Mouse (Mus musculus) cerebellum, adult 9-11 months (tissue): ENCODE results near the gene Isg20.

ENCODE experiments used
- DNase-seq: peaks from one replicate; pipeline ENCODE4 v3.0.0; 2022

Gene Isg20

DNA sequence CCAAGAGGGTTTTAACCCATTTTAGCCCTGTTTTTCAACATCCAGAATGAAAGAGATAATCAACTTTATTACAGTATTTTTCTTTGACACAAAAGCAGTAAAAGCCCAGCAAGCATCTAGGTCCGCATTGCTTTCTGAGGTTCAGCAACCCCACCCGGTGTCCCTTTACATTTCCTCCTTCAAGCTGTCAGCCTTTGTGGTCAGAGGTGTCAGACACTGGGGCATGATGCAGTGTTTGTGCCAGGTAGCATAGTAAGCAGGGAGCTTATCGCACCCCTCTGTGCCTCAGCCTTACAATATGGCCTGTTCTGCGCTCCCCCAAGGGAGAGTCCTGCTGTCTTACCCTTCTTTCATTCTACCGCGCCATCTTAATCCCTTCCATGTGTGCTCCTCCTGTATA is 4.2 kb upstream of the Isg20 start:
- no peak for DNase-seq

DNA sequence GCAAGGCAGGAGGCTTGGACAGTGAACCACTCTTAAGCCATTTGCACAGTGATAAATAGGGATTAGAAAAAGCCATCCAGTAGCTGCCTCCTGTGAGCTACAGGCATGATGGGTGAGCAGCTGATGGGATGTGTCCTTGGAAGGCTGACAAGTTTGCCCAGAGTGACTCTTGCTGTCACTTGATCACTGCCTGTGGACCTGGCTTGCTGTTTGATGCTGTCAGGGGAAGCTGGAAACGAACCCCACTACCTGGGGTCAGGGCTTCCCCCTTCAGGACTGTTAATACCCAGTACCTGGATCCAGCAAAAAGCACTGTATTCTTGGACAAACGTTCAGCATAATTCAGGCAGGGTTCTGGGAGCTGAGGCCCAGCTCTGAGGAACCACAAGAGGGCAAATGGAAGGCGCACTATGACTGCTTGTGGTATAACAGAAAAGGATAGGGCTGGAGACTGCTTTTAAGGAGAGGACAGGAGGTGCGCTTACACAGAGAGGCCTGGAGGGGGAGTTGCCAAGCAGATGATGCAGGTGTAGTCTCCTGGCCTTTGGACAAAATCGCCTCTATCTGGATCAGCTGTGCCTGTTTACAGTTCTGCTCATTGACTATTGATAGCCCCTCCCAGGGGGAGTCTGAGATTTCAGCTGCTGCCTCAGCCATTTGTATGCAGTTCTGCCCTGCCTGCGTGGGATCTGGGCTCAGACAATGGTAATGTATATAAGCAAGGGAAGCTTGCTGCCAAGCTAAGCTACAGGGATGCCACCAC is 2.7 kb upstream of the Isg20 start:
- DNase-seq: no peak

DNA sequence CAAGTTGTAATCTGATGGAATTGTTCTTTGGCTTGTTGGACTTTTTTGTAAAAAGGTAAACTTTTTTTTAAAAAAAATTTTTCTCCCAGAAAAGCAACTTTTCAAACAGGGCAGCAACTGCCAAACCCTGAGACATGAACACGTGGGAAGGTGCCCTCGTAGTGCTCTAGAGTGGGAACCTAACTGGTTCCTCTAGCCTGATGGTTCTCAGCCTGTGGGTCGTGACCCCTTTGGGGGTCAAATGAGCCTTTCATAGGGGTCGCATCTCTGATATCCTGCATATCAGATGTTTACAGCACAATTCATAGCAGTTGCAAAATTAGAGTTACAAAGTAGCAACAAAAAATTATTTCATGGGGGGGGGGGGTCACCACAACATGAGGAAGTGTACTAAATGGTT is 2.0 kb upstream of the Isg20 start:
- no peak for DNase-seq

DNA sequence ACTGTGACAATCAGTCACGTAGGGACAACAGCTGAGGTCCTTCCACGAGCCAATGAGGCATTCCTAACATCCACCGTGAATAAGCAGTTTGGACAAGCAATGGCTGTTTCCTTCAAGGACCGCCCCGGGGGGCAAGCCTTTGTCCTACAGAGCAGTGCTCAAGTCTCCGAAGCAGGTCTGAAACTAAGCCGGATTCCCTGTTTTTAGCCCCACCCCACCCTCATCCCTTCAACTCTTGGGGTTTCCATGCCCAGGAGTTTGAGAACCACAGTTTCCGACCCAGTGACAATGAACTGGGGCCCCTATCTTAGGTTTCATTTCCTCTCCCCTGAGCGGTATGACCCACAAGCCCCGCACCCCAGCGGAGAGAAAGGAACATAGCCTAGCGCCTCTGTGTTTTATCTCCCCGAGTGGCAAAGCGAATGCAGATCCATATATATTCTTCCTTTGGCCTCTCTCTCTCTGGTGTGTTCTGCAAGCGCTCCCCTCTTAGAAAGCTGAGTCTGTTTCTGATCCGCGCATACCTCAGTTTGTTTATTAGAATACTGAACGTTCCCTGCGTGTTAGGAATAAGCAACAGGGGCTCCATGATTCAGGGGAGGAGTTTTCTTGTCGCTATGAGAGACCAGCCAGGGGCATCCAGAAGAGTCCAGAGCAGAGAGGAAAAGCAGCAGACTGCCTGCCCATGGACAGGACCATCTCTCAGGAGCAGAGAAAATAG is 811 bp upstream of the Isg20 start:
- no peak for DNase-seq

DNA sequence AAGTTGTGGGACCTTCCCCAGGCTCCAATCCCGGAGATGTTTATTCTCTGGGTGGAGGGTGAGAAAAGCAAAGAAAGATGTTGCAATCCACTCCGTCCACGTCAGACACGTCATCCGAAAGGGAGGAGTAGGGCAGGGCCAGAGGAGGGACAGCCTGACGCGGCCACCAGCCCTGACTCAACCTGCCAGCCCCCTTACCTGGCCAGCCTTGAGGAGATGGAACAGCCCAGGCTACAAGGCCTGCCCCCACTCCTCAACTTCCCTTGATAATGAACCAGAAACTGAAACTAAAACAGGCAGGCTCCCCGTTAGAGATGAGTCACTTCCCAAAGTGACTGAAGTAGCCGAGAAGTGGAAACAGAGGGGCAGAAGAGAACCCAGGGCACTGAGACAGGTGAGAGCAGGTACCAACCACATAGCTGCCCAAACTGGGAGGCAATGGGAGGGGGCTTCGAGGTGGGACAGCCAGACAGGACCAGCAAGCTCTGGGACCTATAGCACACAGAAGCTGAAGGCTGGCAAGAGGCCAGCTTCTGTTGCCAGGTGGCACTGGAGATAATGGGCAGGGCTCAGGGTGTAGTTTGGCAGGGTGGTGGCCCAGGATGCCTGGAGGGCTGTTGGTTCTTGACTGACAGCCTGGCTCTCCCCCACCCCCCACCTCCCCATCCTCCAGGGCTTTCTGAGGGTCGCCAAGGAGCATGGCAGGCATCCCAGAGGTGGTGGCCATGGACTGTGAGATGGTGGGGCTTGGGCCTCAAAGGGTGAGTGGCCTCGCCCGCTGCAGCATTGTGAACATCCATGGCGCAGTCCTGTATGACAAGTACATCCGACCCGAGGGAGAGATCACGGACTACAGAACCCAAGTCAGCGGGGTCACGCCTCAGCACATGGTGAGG is 673 bp downstream of the Isg20 start:
- DNase-seq: no peak

DNA sequence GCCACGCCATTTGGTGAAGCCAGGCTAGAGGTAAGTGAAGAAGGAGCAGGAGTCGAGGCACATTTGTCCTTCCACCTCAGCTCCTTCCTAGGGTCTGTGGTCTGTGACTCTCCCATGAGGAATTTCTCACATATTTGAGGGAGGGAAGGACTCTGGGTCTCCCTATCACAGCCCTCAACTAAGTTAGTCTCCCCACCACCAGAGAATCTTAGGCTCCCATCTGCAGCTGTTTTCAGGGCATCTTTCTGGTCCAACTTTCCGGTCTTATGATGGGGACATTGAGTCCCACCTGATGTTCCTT is 1.3 kb downstream of the Isg20 start:
- DNase-seq: no peak

DNA sequence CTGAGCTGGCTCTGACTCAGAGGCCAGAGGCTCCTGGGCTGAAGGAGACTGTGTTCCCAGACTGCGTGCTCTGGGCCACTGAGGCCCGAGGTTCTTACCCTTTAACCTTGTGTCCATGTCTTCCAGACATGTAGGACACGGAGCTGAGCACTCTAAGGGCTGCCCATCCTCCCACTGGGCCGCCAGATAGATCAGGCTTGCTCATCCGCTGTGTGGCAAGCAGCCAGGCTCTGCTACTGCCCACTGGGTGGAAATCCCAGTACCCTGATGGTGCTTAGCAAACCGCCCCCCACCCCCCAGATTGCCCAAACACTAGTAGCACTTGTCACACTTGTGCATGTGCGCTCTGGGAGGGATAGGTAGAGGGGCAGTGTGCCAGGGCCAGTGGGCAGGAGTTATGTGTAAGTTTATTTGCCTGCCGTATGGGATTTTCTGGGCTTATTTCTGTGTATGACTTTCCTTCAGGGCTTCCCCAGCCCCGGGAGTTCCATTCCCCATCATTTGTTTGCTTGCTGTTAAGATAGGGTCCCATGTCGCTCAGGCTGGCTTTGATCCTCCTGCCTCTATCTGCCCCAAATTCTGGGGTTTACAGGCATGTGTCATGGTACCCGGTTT is 1.8 kb downstream of the Isg20 start:
- DNase-seq: no peak

DNA sequence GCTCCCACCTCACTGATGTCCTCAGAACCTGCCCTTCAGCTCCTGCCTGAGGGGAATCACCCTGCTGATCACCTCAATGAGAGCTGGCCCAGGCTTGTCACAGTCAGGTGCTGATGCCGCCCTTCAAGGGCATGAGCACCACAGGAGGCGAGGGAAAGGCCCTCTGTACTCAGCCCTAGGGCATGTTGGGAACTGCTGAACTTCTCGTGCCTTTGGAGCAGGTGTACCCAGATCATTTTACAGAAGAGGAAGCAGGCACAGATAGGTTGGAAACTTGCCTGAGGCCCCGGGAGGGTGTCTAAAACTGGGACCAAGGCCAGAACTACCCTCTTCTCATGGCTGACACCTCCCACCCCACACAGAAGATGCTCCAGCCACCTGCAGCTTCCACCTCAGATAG is 5.5 kb downstream of the Isg20 start:
- no peak for DNase-seq

DNA sequence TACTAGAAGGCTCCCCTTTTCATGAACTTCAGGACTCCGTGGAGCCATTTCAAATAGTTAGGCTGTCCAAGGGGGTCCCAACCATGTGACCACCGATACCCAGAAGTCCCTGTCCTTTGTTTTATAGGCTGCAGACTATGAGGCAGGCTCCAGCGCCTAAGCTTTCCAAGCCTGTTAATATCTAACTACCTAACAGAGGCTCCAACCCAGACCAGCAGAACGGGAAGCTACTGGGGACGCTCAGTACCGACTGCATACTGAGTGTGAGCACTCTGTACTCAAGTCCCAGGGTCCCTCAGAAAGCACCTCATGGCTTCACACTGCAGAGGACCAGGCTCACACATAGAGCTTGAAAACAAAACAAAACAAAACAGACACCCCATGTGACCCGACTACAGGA is 9.3 kb downstream of the Isg20 start:
- no peak for DNase-seq

DNA sequence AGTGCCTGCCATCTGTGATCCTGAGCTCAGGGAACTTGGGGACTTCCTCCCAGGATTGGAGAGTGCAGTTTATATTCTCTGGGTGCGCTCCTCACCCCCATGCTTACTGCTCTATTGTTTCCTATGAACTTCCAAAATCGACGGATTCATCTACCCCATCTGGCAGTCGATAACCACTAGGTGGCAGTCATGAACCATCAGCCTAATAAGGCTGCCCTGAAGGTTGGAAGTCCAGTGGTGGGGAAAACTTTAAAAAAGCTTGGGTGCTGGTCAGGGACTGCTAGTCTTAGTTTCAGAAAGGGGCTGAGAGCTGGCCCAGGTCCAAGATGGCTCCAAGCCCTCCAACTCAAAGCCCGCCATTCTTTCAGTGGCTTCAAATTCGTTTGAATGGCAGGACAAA is 11.1 kb downstream of the Isg20 start:
- DNase-seq: no peak

DNA sequence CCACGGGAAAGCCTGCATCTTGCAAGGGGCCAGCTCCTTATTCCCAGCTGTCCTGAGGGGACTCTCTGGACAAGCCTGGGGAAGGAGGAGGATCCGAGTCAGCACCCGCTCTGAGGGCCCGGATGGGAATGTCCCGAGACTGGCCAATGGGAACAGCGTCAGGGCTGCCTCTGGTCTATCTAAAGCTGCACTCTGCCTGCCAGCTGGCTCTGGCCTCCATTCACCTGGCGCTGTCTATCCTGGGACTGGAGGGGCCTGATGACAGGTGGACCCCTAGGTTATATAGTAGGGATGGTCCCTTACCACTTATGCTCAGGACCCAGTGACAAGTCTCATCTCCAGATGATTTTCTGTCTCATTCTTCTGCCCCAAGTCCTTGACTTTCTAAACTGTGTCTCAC is 11.6 kb downstream of the Isg20 start:
- no peak for DNase-seq

DNA sequence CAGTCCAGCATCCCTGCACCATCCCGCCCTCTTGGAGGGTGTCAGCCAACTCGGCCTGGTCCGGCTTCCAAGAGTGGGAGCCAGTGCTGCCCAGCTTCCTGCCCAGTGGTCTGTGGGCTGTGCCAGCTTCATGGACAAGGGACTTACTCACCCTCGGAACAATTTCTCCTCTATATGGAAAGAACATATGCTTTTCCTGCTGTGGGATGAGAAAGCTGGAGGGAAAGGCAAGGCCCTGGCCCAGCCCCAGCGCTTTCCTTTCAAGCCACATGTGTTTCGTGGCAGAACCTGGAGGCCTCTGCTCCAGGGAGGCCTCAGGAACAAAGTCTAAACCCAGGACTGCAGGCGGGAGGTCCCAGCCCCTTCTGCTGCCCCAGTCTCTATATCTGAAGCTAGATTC is 12.5 kb downstream of the Isg20 start:
- DNase-seq: no peak

DNA sequence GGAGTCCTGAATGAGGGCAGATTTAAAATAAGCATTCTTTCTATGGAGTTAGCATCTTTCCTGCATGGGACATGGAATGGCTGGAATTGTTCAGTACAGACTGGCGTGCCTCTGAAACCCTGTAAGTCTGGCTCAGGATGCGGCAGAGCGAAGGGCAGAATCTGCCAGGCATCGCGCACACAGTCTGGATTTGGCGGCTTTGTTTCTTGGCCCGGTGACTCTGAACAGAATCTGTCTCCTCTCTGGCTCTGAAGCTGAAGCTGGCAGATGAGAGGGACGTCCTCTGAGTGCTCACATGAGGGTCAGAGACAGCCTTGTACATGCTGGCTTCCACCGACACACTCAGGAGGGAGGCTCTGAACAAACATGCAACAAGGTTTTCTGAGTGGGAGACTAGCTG is 12.9 kb downstream of the Isg20 start:
- DNase-seq: no peak

DNA sequence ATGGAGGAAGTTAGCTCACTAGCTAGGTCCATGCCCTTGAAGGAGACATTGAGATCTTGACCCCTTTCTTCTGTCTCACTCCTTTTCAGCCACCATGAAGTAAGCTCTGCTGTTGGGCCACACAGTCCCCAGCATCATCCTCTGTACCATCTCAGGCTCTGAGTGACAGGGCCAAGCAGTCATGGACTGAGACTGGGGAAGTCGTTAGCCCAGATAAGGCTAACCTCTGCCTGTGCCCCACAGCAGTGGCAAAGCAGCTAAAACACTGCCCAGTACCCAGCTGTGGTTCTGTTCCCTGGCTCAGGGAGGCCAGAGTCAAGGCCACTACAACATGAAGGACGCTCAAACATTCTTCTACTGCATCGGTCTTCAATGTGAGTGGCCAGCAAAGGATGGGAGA is 14.0 kb downstream of the Isg20 start:
- no peak for DNase-seq

DNA sequence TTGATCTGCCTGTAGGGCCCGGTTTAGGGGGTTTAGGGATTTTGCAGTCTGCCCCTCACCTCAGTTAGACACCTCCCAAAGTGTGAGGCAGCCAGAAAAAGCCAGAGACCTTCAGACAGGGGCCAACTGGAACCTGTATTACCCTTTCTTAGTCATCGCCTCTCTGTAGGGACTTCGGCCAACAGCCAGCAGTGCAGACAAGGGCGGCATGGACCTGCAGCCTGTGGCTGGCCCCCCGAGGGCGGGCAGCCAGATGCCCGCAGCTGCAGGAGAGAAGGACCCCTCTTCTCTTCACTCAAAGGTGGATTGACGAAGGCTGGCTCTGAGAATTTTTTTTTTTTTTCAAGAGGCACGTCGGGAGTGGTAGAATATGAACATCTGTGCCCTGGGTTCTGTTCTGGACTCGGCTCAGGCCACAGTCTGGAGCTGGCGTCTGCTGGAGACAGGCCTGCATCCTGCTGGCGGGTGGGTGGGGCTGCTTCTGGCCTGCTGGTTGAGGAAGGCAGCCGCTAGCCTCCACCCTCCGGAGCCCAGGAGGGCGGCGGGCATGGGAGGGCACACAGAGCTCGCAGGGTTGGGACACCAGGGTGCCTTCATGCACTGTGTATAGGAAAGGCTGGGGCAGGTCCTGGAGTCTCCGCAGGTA is 25.9 kb downstream of the Isg20 start:
- no peak for DNase-seq

DNA sequence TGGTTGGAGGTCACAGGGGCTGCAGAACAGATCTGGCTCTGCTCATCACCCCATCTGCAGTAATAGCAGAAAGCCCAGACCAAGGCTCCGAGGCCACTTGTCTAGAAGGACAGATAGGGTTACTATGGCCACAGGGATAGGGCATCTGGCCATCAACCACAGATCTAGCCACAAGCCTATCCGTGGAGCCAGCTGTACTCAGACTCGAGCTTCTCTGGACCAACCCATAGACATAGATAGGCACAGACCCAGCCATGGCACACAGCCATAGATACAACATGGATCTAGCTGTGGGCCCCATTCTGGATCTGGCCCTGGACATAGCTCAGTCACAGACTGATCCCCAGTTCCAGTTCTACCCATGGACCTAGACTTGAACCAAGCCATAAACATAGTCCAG is 27.7 kb downstream of the Isg20 start:
- no peak for DNase-seq

DNA sequence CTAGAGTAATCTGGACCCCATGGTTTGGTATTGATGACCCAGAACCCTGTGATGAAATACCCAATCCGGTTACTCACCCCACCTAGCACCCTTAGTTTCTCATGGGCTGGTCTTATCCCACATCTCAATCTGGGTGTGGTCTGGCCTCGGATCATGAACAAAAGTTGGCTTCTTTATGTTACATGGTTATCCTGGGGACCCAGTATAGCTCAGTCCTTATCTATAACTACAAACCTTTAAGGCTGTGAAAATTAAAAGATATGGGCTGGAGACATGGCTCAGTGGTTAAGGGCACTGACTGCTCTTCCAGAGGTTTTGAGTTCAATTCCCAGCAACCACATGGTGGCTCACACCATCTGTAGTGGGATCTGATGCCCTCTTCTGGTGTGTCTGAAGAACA is 29.3 kb downstream of the Isg20 start:
- no peak for DNase-seq

DNA sequence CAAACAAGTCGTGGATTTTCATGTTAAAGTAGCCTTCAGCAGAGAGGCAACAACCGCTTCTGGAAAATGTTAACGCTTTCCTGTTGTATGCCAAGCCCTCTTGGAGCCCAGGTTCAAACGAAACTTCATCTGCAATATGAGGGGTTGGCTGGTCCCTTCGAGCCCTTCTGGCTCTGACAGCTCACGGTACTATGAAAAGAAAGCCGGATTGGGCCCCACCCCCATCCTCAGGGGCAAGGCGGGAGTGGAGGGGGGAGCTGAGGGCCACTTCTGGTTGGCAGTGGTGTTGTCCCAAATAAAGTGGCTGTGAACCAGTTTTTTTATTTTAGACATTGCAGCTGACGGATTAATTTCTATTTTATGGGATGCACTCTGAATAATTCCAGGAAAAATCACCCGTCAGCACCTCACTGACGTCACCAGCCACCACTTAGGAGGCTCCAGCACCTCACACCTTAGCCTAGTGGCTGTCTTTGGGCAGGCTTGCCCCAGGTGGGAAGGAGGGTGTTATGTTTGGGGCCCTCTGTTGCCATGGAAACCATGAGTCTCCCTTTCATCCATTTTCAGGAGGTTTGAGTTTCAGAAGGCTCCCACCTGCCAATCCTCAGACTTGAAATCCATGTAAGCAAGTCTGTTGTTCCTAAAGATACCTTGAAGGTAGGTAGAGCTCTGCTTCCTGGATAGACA is 40.8 kb downstream of the Isg20 start:
- DNase-seq: no peak

DNA sequence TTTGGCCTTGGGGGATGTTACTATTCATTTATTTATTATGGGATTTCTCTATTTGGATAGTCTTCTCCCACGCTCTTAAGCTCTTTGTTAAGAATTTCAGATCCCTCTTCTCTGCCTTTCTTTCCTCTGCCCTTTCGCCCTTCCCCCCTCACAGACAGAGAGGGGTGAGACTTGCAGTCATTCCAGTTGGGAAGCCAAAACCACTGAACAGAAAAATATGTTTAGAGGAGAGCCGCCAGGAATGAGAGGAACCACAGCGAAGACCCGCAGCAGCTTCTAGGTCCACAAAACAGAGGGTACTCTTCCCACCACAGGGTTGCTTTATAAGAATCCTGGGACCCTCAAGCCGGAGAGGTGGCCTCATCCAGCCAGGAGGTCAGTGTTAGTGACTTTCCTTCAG is 41.4 kb downstream of the Isg20 start:
- no peak for DNase-seq

DNA sequence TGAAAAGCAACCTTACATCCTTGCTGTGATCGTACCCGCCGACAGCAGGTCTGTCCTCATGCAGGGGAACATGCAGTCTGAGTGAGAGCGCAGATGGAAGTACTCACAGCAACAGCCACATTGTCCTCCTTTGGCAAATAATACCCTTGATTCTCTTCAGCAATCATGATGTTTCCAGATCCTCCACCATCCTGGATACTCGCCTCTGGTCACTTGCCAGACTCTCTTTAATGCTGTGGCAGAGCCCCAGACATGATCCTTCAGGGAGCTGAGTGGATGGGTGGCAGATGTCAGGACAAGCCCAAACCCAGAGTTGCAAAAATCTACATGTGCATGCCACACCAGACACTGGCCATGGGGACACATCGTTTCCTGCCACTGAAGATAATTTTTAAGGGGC is 41.9 kb downstream of the Isg20 start:
- no peak for DNase-seq

DNA sequence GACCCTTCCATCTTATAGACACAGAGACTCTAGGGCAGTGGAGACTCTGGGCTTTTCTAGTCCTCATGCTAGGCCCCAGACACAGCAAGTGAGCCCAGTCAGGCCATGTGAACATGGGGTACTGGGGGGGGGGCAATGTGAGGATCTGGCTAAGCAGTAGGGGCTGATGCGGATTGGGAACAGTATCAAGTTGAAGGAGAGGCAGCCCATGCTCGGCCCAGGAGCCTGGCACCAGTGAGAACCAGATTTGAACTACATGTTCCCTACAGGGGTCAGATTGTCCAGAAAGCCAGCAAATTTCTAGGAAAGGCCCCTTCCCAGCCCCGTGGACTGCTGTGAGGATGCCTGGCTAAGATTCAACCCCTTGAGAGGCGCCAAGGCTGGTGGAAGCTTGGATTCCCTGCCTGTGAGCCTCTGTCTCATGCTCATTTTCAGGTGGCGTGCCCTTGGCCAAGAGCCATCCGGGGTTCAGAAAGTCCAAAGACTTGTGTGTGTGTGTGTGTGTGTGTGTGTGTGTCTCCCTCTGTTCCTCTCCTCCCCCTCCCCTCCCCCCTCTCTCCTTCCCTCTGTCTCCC is 45.4 kb downstream of the Isg20 start:
- DNase-seq: no peak

DNA sequence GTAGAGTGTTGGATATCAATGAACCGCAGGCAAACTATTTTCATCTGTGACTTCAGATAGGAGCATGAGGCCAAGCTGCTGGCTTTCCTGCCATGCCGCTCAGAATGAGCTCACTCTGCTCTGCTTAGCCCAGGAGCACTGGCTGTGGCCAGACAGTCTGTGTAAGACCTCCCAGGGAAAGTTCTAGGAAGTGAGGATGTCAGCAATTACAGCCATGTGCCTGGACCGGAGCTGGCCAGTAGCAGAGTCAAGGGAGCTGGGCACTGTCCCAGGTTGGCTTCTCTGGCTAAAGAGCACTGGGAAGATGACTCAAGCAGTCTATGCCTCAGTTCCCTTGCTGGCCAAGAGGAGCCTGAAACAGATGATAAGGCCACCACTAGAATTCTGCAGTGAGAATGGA is 50.7 kb downstream of the Isg20 start:
- no peak for DNase-seq
